ENCODE assay signal across 43 mouse cellular contexts in the genomic region with DNA sequence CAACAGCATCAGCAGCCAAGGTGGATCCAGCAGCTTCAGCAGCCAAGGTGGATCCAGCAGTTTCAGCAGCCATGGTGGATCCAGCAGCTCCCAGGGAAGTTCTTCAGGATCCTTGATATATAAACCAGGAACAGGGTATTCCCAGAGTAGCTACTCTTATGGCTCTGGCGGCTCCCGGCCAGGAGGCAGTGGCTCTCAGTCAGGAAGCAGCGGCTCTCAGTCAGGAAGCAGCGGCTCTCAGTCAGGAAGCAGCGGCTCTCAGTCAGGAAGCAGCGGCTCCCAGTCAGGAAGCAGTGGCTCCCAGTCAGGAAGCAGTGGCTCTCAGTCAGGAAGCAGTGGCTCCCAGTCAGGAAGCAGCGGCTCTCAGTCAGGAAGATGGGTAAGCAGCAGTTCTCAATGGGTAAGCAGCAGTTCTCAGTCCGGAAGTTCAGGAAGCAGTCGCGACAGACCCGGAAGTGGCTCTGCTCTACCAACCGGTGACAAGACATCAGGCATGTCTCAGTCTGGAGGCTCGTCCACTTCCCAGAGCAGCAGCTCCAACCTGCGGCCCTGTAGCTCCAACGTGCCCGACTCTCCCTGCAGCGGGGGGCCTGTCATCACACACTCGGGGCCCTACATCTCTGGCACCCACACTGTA. TPM values are rescaled to one million over a fixed set of nuclear protein-coding genes. Genes with fewer than 3 reads are reported as not detected.
"Had no signal": no experiment of that assay in that cellular context is flagged by ENCODE, and none has a peak within 500 bp of the region (broad histone marks: within the 10 kb centered on the region; RNA-seq: fewer than 3 reads in every experiment).

No protein-coding gene starts in this region.

- H3K27me3 ChIP-seq: heart, embryonic 13.5 days; heart, embryonic 15.5 days; hindbrain, embryonic 13.5 days; hindbrain, embryonic 15.5 days; kidney, embryonic 15.5 days; limb, embryonic 13.5 days; limb, embryonic 15.5 days had no signal

- DNase-seq: gastrocnemius, postnatal 25 days; heart, adult 11 months; heart, adult 2 months; heart, postnatal 14 days; heart, postnatal 36 days; kidney, adult 11 months; kidney, adult 2 months; kidney, adult 9 months; kidney, postnatal 14 days; kidney, postnatal 36 days; layer of hippocampus, adult 9-11 months; layer of hippocampus, postnatal 36 days; left cerebral cortex, postnatal 4 days had no signal

- H3K27ac ChIP-seq: heart, adult 2 months; heart, embryonic 13.5 days; heart, embryonic 15.5 days; hindbrain, embryonic 13.5 days; hindbrain, embryonic 15.5 days; hindbrain, postnatal 0 days; kidney, embryonic 15.5 days; kidney, postnatal 0 days; limb, embryonic 13.5 days; limb, embryonic 15.5 days; liver, embryonic 12.5 days; liver, embryonic 14.5 days had no signal

- H3K9me3 ChIP-seq: heart, embryonic 13.5 days; heart, embryonic 15.5 days; hindbrain, embryonic 13.5 days; hindbrain, embryonic 15.5 days; kidney, embryonic 15.5 days; limb, embryonic 13.5 days; limb, embryonic 15.5 days; liver, embryonic 12.5 days had no signal

- H3K9ac ChIP-seq: heart, embryonic 13.5 days; heart, embryonic 15.5 days; hindbrain, embryonic 13.5 days; hindbrain, embryonic 15.5 days; kidney, embryonic 15.5 days; limb, embryonic 13.5 days; limb, embryonic 15.5 days; liver, embryonic 12.5 days; liver, embryonic 14.5 days had no signal

- H3K4me1 ChIP-seq: hindbrain, embryonic 15.5 days; limb, embryonic 13.5 days; liver, embryonic 12.5 days had no signal

- H3K4me3 ChIP-seq: heart, adult 2 months; heart, embryonic 13.5 days; heart, embryonic 15.5 days; hindbrain, embryonic 13.5 days; hindbrain, embryonic 15.5 days; kidney, embryonic 15.5 days; limb, embryonic 13.5 days; limb, embryonic 15.5 days; liver, embryonic 12.5 days had no signal

- H3K36me3 ChIP-seq: heart, embryonic 13.5 days; heart, embryonic 15.5 days; hindbrain, embryonic 13.5 days; hindbrain, embryonic 15.5 days; kidney, embryonic 15.5 days; limb, embryonic 13.5 days; limb, embryonic 15.5 days; liver, embryonic 12.5 days had no signal

- H3K4me2 ChIP-seq: heart, embryonic 11.5 days; heart, embryonic 13.5 days; heart, embryonic 15.5 days; hindbrain, embryonic 13.5 days; hindbrain, embryonic 15.5 days; kidney, embryonic 15.5 days; limb, embryonic 13.5 days; limb, embryonic 15.5 days; liver, embryonic 12.5 days had no signal

RNA-seq across cellular contexts. Expression of a gene that starts 3.0 kb away (rescaled TPM):
- total RNA-seq: hematopoietic stem cell, adult 5-6 weeks; hindbrain, postnatal 0 days; liver, adult 2 months had no signal
- polyA plus RNA-seq: kidney, embryonic 15.5 days; limb, embryonic 11.5 days; liver, adult 2 months; liver, embryonic 12.5 days; liver, embryonic 14.5 days had no signal

RNA-seq across cellular contexts. Expression of a gene that starts 12.4 kb away (rescaled TPM):
- total RNA-seq: gastrocnemius, adult 8-10 months; gastrocnemius, postnatal 25 days; heart, adult 2 months; heart, postnatal 14 days; heart, postnatal 36 days; hematopoietic stem cell, adult 5-6 weeks; hindbrain, postnatal 0 days; layer of hippocampus, adult 18-20 months; layer of hippocampus, adult 8-10 months; layer of hippocampus, postnatal 14 days; layer of hippocampus, postnatal 36 days; left cerebral cortex, adult 18-20 months; left cerebral cortex, adult 8-10 months; left cerebral cortex, postnatal 10 days; left cerebral cortex, postnatal 25 days; left cerebral cortex, postnatal 4 days; liver, adult 2 months had no signal
- polyA plus RNA-seq: heart, adult 2 months; heart, embryonic 11.5 days; heart, embryonic 13.5 days; heart, embryonic 15.5 days; heart, postnatal 0 days; hindbrain, embryonic 11.5 days; hindbrain, embryonic 13.5 days; hindbrain, embryonic 15.5 days; intestine, embryonic 14.5 days; intestine, embryonic 16.5 days; kidney, embryonic 15.5 days; kidney, postnatal 0 days; large intestine, adult 2 months; limb, embryonic 11.5 days; limb, embryonic 13.5 days; liver, adult 2 months; liver, embryonic 12.5 days; liver, embryonic 14.5 days; liver, embryonic 16.5 days had no signal

RNA-seq across cellular contexts. Expression of a gene that starts 21.9 kb away (rescaled TPM):
- total RNA-seq: gastrocnemius, adult 8-10 months; gastrocnemius, postnatal 25 days; heart, adult 2 months; heart, postnatal 14 days; heart, postnatal 36 days; hematopoietic stem cell, adult 5-6 weeks; hindbrain, postnatal 0 days; liver, adult 2 months had no signal
- polyA plus RNA-seq: gonadal fat pad, adult 2 months; heart, adult 2 months; heart, embryonic 11.5 days; liver, adult 2 months had no signal
